Mouse (Mus musculus) lung, postnatal 25 days (tissue): ENCODE measurements around the gene Atf3.
A peak's percentile ranks its signal among the peaks of the same experiment; 100 is the strongest.

Source experiments
- DNase-seq: peaks from one replicate; pipeline ENCODE4 v3.0.0; 2022; ENCODE audit warnings: low spot score

Gene Atf3

GRCm38 (mm10) chr1:191217939-191218338 is at the start of gene Atf3:
Gene Atf3, minus strand, starts transcription at chr1:191218039.
- DNase-seq = no peak

- no peak for DNase-seq
These were observed 49.3 kb upstream of the Atf3 start for GRCm38 (mm10) chr1:191267162-191267561.

- no peak for DNase-seq
These were observed 45.6 kb upstream of the Atf3 start for GRCm38 (mm10) chr1:191263471-191263870.

- no peak for DNase-seq
These were observed 44.0 kb upstream of the Atf3 start for GRCm38 (mm10) chr1:191261861-191262260.

DNA sequence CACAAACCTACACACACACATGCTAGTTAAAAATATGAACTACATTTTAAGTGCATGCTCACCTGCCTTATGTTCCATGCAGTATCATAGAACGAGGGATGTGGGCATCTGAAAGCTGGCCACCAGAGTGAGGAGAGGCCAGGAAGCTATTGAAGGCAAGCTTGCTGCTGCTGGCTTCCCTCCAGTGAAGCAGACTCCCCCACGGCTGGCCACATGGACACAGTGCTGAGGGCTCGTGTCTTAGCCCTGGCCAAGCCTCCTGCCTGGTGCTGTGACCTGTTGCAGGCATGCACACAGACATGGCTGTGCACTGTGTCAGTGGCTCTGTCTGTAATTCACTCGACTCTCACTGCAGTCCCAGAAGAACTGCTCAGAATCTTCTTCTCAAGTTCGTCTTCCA is 41.8 kb upstream of the Atf3 start:
- DNase-seq = no peak

GRCm38 (mm10) chr1:191259121-191259520 is 41.3 kb upstream of the Atf3 start:
- no peak for DNase-seq

DNA sequence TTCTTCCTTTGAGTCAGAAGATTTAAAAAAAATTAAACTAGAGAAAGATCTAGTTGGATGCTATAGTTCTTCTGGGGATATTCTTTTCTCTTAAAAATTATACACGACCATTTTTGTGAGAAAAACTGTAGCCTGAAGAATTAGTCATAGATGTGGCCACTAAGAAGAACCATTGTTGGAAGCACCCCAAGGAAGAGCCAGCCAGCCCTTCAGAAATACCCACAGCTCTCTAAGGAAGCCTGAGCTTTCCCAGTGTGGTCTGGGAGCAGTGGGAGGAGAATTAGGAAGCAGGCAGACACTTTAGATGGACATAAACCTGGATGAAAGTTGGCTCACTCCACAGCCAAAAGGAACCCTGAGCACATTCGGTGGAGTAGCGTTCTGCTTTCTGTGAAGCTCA is 40.7 kb upstream of the Atf3 start:
- DNase-seq = no peak

GRCm38 (mm10) chr1:191257981-191258380 is 40.1 kb upstream of the Atf3 start:
- DNase-seq = no peak

GRCm38 (mm10) chr1:191257351-191257771 is 39.5 kb upstream of the Atf3 start:
- DNase-seq = no peak

GRCm38 (mm10) chr1:191256566-191257350 is 38.9 kb upstream of the Atf3 start:
- DNase-seq = no peak

- DNase-seq = no peak
These were observed 38.3 kb upstream of the Atf3 start for GRCm38 (mm10) chr1:191256134-191256533.

DNA sequence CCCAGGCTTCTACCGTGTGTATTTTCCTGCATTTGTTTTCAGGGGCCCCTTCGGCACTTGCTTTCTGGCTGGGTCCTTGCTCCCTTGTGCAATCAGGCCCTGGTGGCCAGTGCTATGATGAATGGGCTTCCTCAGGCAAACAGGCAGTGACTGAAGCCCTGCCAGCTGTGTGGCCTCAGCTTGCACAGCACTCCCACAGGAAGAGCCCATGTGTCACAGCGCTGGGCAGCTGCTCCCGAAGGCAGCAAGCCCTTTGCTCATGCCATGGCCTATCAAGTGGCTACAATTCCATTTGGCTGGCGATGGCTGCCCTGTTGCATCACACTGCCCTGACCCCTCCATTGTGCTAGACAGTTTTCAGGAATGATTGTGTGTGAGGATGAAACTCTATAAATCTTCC is 36.6 kb upstream of the Atf3 start:
- peak; percentile 72 for DNase-seq

DNA sequence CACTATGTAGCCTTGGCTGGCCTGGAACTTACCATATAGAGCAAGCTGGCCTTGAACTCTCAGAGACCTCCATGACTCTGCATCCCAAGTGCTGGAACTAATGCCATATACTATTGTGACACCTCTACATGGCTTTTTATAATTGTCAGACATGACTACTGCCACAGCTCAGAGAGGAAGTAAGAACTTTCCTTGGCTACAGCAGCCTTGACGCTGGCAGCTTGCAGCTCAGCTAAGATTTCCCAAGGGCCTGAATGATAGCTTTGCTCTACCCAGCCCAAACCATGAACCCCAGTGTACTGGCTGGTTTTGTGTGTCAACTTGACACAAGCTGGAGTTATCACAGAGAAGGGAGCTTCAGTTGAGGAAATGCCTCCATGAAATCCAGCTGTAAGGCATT is 35.8 kb upstream of the Atf3 start:
- no peak for DNase-seq

DNA sequence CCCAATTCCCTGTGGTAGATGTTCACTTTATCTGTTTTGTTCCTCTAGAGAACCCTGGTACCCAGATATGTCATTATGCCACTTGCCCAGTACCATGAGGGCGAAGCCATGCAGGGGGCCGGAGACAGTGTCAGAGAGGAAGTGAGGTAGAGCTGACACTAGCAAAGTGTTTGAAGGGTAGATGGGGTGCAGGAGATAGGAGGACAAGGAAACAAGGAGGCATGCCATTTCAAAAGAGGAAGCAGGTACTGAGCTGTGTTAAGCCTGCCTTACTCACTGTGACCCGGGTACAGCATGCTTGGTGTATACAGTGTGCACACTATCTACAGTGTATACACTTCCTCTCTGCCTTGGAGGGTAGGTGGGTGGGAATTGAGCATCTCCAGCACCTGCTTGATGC is 32.1 kb upstream of the Atf3 start:
- DNase-seq = no peak

DNA sequence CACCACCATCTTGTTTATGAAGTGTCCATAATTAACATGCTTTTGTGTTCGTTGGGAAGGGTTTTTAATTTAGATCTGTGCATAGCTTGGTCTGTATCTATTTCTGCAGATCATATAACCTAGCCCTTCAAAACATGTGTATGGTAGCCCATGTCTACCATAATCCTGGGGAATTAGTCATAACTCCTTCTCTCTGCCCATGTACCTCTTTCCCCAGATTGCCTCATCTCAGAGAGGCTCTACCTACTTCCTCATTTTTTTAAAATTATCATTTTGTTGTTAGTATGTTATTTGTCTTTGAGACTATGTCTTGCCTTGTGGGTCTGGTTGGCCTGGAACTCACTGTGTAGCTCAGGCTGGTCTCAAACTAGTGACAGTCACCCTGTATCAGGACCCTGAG is 30.6 kb upstream of the Atf3 start:
- DNase-seq = no peak

DNA sequence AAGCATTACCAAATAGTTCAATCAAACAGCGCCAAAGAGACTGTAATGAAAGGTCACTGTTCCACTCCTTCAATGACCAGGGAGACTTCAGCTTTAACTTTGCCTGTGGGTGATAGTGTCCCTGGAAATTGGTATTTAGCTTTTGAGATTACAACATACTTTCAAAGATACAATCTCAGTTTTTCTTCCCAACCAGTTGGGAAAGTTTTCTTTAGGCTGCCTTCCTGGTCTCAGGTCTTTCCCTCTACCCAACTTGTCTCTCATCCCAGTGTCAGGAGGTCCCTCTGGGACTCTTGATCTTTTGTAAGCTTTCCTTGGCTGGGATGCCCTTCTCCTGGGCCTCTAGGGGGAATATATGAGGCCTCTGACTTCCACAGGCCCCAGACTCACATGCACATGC is 29.7 kb upstream of the Atf3 start:
- DNase-seq = no peak

GRCm38 (mm10) chr1:191243855-191244254 is 26.0 kb upstream of the Atf3 start:
- DNase-seq = no peak

- DNase-seq = no peak
These were observed 24.3 kb upstream of the Atf3 start for GRCm38 (mm10) chr1:191242065-191242698.

DNA sequence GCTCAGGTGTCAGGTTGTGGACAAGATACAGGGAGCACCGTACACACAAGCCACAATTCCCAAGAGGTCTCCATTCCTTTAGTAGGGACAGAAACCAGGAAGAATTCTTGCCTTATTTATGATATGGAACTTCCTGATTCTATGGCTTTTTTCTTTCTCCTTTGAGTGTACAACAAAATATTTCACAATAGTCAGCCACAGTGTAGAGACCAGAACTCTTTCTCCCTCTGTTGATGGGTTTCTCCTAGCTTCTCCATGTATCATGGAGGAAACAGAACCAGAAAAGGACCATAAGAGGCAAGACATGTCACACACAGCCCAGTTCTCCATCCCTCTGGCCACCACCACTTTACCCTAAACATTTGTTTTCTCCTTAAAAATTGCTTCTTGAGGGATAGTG is 23.7 kb upstream of the Atf3 start:
- no peak for DNase-seq

DNA sequence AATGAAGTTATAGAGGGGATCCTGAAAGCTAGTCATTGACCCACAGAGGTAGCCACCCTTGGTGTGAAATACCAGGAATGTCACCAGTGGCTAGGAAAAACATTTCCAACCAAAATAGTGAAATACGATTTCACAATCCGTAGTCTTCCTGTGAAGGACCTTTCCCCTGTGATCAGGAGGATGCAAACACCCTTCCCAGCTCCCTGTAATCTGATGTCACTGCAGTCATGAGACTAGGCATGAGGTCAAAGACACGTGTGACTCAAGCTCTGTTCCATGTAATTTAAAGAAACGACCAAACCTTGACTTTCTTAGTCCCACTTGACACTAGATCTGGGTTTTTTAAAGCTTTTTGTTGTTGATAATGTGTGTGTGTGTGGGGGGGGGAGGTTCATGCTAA is 21.8 kb upstream of the Atf3 start:
- DNase-seq = no peak

DNA sequence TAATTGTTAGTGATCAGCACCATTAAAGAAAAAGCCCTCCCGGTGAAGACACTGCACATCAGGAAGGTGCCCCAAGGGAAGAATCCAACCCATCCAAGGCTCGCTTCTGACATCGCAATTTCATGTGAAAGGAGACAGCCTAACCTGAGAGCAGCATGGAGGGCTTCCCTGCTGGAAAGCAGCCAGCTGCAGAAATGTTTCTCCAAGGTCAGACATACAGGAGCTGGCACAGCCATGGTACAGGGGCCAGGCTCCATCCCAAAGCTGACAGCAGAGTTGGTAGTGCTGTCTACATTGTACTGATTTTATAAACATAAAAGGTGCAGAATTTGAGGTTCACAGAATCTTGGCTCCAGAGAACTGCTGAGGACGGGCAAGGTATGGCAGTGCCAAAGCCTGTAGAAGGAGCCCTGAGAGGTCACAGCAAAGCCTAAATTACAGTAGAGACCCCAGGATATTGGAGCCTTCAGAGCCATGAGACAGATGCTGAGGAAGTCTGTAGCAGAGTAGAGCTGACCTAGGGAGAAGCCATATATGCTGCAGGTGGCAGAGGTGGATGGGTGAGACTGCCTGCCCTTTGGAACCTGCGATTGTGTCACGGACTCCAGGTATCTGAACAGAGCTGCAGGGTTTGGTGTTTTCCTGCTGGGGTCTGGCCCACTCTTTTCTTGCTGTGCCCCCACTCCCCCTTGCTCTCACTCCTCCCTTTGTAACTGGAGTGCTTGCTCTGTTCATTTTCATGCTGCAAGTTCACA is 18.1 kb upstream of the Atf3 start:
- DNase-seq = no peak

DNA sequence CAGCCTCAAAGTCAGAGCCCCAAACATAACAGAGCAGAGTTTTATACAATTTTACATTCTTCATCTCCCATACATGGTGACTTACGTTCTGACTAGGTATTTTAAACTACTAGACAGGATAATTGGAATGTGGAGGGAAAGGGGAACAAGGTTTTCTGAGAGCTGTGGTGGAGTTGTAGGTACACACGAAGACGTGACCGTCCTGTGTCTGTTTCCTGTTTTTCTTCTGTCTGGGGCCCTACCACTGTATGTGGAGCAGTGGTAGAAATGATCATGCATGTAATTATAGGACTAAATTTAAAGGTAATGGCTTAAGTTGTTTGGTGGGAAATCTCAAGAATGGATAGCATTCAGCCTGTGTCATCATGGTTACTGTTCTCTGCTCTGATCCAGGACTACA is 17.0 kb upstream of the Atf3 start:
- no peak for DNase-seq

- peak; percentile 3 for DNase-seq
These were observed 12.6 kb upstream of the Atf3 start for GRCm38 (mm10) chr1:191230355-191230931.
